1 mouse cellular context compared by ENCODE assay signal in the genomic region with DNA sequence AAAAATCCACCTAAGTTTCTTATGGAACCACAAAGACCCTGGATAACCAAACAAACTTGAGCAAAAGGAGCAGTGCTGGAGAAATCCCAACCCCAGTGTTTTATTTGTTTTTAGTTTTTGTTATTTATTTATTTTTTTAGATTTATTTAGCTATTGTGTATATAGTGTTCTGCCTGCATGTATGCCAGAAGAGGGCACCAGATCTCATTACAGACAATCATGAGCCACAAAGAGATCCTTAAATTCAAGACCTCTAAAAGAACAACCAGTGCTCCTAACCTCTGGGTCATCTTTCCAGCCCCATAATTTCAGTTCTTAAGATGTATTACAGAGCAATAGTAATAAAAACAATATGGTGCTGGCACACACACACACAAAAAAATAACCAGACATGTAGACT.
TF ChIP-seq lines count a peak whose summit lies in the region.

No protein-coding gene starts in this region.

TF ChIP-seq in CH12.LX, 34 proteins besides CTCF, POLR2A, EP300 and RAD21:
- TF ChIP-seq SMC3 (IDR thresholded peaks at IDR 0.05; ENCODE audit: low read depth, low read length) (peak; percentile 18; the same call in 1 of the 2 replicates), GABPA (IDR thresholded peaks at IDR 0.05; ENCODE audit: insufficient replicate concordance, low read depth, low read length) (no peak)
